Mouse (Mus musculus) bone marrow macrophage, adult 2 months (primary cell): ENCODE data around the gene Fbln2.

Experiments
- CTCF ChIP-seq: IDR thresholded peaks from 2 replicates; pipeline ENCODE4 v1.5.1; 2012; ENCODE audit warnings: low read depth, mild to moderate bottlenecking, low read length, moderate library complexity
- POLR2A ChIP-seq: IDR thresholded peaks from 2 replicates; pipeline ENCODE4 v1.6.1; 2012; ENCODE audit warnings: mild to moderate bottlenecking, low read depth, low read length, borderline replicate concordance

DNA sequence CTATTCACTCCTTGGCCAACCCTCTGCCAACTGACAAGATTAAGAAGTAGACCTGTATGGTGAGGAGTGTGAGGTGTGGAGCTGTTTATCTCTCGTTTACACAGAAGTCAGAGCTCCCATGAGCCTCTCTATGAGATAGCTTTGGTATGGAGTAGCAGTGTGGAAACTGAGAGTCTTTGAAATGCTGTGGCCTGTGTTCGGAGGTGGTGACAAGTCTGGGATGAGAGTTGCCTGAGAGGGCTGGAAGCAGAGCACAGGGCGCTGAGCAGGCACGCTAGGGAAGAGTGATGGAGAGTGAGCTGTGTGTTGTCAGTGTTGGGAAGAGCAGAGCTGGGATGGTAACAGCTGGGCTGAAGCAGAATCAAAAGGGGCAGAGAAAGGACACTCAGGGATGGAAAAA lies 91.9 kb downstream of the Fbln2 start:
- no peak for TF ChIP-seq CTCF
- no peak for TF ChIP-seq POLR2A
